Mouse (Mus musculus) thymus, postnatal 10 days (tissue): Measurements from ENCODE around the gene Gm11487.
"Not testable (repeated sequence)": the region's sequence is repeated elsewhere in the genome, so short reads cannot be mapped to it uniquely, and the experiment has no call there.

ENCODE experiments used
- DNase-seq, 2 experiments: peaks; one replicate each; pipeline ENCODE4 v3.0.0; 2021; ENCODE audit warnings: low spot score in 2 of 2

Gene Gm11487

GRCm38 (mm10) chr4:73404972-73405371, at the start of gene Gm11487:
Gm11487 (minus strand) TSS chr4:73405072.
- not testable (repeated sequence) for DNase-seq

- DNase-seq, result no peak
These were observed 39.8 kb upstream of the Gm11487 start for GRCm38 (mm10) chr4:73444715-73445114.

GRCm38 (mm10) chr4:73442568-73442967, 37.7 kb upstream of the Gm11487 start:
- no peak for DNase-seq

GRCm38 (mm10) chr4:73425903-73426302, 21.0 kb upstream of the Gm11487 start:
- DNase-seq, result no peak

GRCm38 (mm10) chr4:73423049-73423448, 18.2 kb upstream of the Gm11487 start:
- no peak for DNase-seq

- DNase-seq, result no peak
These were observed 38.3 kb downstream of the Gm11487 start for GRCm38 (mm10) chr4:73366534-73366933.
